Mouse (Mus musculus): ENCODE data around the gene Abca7. TPM values are rescaled to one million over a fixed set of nuclear protein-coding genes. Genes with fewer than 3 reads are reported as not detected.

Gene Abca7
- total and polyA plus RNA-seq, 2 experiments from 2014 or later: 1.9 to 9.3 TPM

GRCm38 (mm10) chr10:79991548-79991947 lies 4.7 kb upstream of the Abca7 start:
- TF ChIP-seq CTCF (IDR thresholded peaks at IDR 0.05): peak; percentile 18; the same call in 1 of the 2 replicates
- H3K4me3 ChIP-seq (ENCODE audit: low read depth, low read length): no peak overlapping the region
- no peak for DNase-seq (ENCODE audit: low spot score)
- H3K36me3 ChIP-seq (ENCODE audit: insufficient read depth, low read length): no peaks in the 10 kb centered on the region
- H3K4me2 ChIP-seq (ENCODE audit: low read depth, low read length, poor library complexity, severe bottlenecking): no peak overlapping the region
- peaks cover 24% of the 10 kb centered on the region for H3K27me3 ChIP-seq (ENCODE audit: insufficient read depth, low read length)
- WGBS: 86% methylated on average over 6 of the region's 6 CpGs
- no peak for ATAC-seq (ENCODE audit: low FRiP score)
- H3K9me3 ChIP-seq (ENCODE audit: low read length): no peaks in the 10 kb centered on the region
- no peak overlapping the region for H3K9ac ChIP-seq (replicated peaks; ENCODE audit: low read length, poor library complexity, severe bottlenecking)
- no peak overlapping the region for H3K27ac ChIP-seq (ENCODE audit: low read depth, low read length)
- 0 out of 2 replicates have a peak, but pooled peaks cover 2% of the 10 kb centered on the region for H3K4me1 ChIP-seq (ENCODE audit: insufficient read depth, low read length)

GRCm38 (mm10) chr10:79994397-79995115 lies 1.7 kb upstream of the Abca7 start:
- TF ChIP-seq CTCF (IDR thresholded peaks at IDR 0.05): no peak
- H3K36me3 ChIP-seq (ENCODE audit: insufficient read depth, low read length): no peaks in the 10 kb centered on the region
- peaks cover 5% of the 10 kb centered on the region for H3K27me3 ChIP-seq (ENCODE audit: insufficient read depth, low read length)
- no peak overlapping the region for H3K4me3 ChIP-seq (ENCODE audit: low read depth, low read length)
- no peaks in the 10 kb centered on the region for H3K4me1 ChIP-seq (ENCODE audit: insufficient read depth, low read length)
- H3K9ac ChIP-seq (replicated peaks; ENCODE audit: low read length, poor library complexity, severe bottlenecking): no peak overlapping the region
- no peak for DNase-seq (ENCODE audit: low spot score)
- WGBS: 86% methylated on average over 16 of the region's 16 CpGs
- H3K27ac ChIP-seq (ENCODE audit: low read depth, low read length): no peak overlapping the region
- no peak overlapping the region for H3K4me2 ChIP-seq (ENCODE audit: low read depth, low read length, poor library complexity, severe bottlenecking)
- H3K9me3 ChIP-seq (ENCODE audit: low read length): no peaks in the 10 kb centered on the region
- no peak for ATAC-seq (ENCODE audit: low FRiP score)

- H3K27ac ChIP-seq (ENCODE audit: low read depth, low read length): no peak overlapping the region
- no peak for TF ChIP-seq CTCF (IDR thresholded peaks at IDR 0.05)
- H3K36me3 ChIP-seq (ENCODE audit: insufficient read depth, low read length): no peaks in the 10 kb centered on the region
- no peak overlapping the region for H3K4me2 ChIP-seq (ENCODE audit: low read depth, low read length, poor library complexity, severe bottlenecking)
- ATAC-seq (ENCODE audit: low FRiP score) (no peak), DNase-seq (ENCODE audit: low spot score) (no peak)
- no peak overlapping the region for H3K9ac ChIP-seq (replicated peaks; ENCODE audit: low read length, poor library complexity, severe bottlenecking)
- no peaks in the 10 kb centered on the region for H3K4me1 ChIP-seq (ENCODE audit: insufficient read depth, low read length)
- H3K27me3 ChIP-seq (ENCODE audit: insufficient read depth, low read length): no peaks in the 10 kb centered on the region
- H3K9me3 ChIP-seq (ENCODE audit: low read length): no peaks in the 10 kb centered on the region
- H3K4me3 ChIP-seq (ENCODE audit: low read depth, low read length): no peak overlapping the region
- 80% methylated on average over 1 of the region's 1 CpGs for WGBS
Observed at GRCm38 (mm10) chr10:79995636-79996035, 658 bp upstream of the Abca7 start.

GRCm38 (mm10) chr10:79997034-79997760 lies 903 bp downstream of the Abca7 start:
- H3K4me3 ChIP-seq (ENCODE audit: low read depth, low read length): peak overlapping the region; percentile 38
- H3K4me1 ChIP-seq (ENCODE audit: insufficient read depth, low read length): no peaks in the 10 kb centered on the region
- H3K9ac ChIP-seq (replicated peaks; ENCODE audit: low read length, poor library complexity, severe bottlenecking): no peak overlapping the region
- TF ChIP-seq CTCF (IDR thresholded peaks at IDR 0.05): no peak
- H3K36me3 ChIP-seq (ENCODE audit: insufficient read depth, low read length): no peaks in the 10 kb centered on the region
- ATAC-seq (ENCODE audit: low FRiP score) (peak; percentile 42; the same call in 1 of the 2 replicates), DNase-seq (ENCODE audit: low spot score) (peak; percentile 89)
- no peak overlapping the region for H3K27ac ChIP-seq (ENCODE audit: low read depth, low read length)
- WGBS: under 1% methylated on average over 35 of the region's 35 CpGs
- H3K27me3 ChIP-seq (ENCODE audit: insufficient read depth, low read length): peaks cover 4% of the 10 kb centered on the region; the same call in 1 of the 2 replicates
- no peaks in the 10 kb centered on the region for H3K9me3 ChIP-seq (ENCODE audit: low read length)
- peak overlapping the region; percentile 72 for H3K4me2 ChIP-seq (ENCODE audit: low read depth, low read length, poor library complexity, severe bottlenecking)

- no peaks in the 10 kb centered on the region for H3K4me1 ChIP-seq (ENCODE audit: insufficient read depth, low read length)
- 9% methylated on average over 15 of the region's 15 CpGs for WGBS
- H3K9ac ChIP-seq (replicated peaks; ENCODE audit: low read length, poor library complexity, severe bottlenecking): no peak overlapping the region
- H3K4me3 ChIP-seq (ENCODE audit: low read depth, low read length): peak overlapping the region; percentile 38
- H3K27me3 ChIP-seq (ENCODE audit: insufficient read depth, low read length): peaks cover 5% of the 10 kb centered on the region; the same call in 1 of the 2 replicates
- no peaks in the 10 kb centered on the region for H3K9me3 ChIP-seq (ENCODE audit: low read length)
- H3K27ac ChIP-seq (ENCODE audit: low read depth, low read length): no peak overlapping the region
- no peaks in the 10 kb centered on the region for H3K36me3 ChIP-seq (ENCODE audit: insufficient read depth, low read length)
- ATAC-seq (ENCODE audit: low FRiP score): no peak
- TF ChIP-seq CTCF (IDR thresholded peaks at IDR 0.05): no peak
- peak; percentile 50 for DNase-seq (ENCODE audit: low spot score)
- peak overlapping the region; percentile 72 for H3K4me2 ChIP-seq (ENCODE audit: low read depth, low read length, poor library complexity, severe bottlenecking)
Observed at GRCm38 (mm10) chr10:79997819-79998218, 1.5 kb downstream of the Abca7 start.

GRCm38 (mm10) chr10:80001945-80002344 lies 5.7 kb downstream of the Abca7 start:
- Histone ChIP-seq H3K36me3 (ENCODE audit: insufficient read depth, low read length) (no peaks in the 10 kb centered on the region), H3K4me1 (ENCODE audit: insufficient read depth, low read length) (no peaks in the 10 kb centered on the region), H3K9ac (replicated peaks; ENCODE audit: low read length, poor library complexity, severe bottlenecking) (no peak overlapping the region), H3K27me3 (ENCODE audit: insufficient read depth, low read length) (peaks cover 5% of the 10 kb centered on the region; the same call in 1 of the 2 replicates), H3K9me3 (ENCODE audit: low read length) (no peaks in the 10 kb centered on the region), H3K4me2 (ENCODE audit: low read depth, low read length, poor library complexity, severe bottlenecking) (no peak overlapping the region), H3K4me3 (ENCODE audit: low read depth, low read length) (no peak overlapping the region), H3K27ac (ENCODE audit: low read depth, low read length) (no peak overlapping the region)
- DNase-seq (ENCODE audit: low spot score) (no peak), ATAC-seq (ENCODE audit: low FRiP score) (no peak)
- WGBS: 84% methylated on average over 9 of the region's 9 CpGs
- no peak for TF ChIP-seq CTCF (IDR thresholded peaks at IDR 0.05)

Measured in midbrain, postnatal 0 days (tissue).